Mouse (Mus musculus) ES-Bruce4 (cell line): Measurements from ENCODE around the gene Fxyd1.
A peak's percentile ranks its signal among the peaks of the same experiment; 100 is the strongest.

Experiments used
- CTCF ChIP-seq: IDR thresholded peaks from one replicate; pipeline ENCODE4 v1.8.1; 2011; ENCODE audit warnings: low read depth, low read length
- EP300 ChIP-seq: IDR thresholded peaks from 2 replicates; pipeline ENCODE4 v1.6.1; 2011; ENCODE audit warnings: low read depth, low read length; ENCODE audit not compliant: insufficient read depth
- POLR2A ChIP-seq: IDR thresholded peaks from one replicate; pipeline ENCODE4 v1.8.1; 2011; ENCODE audit warnings: low read length; ENCODE audit not compliant: insufficient read depth

GRCm38 (mm10) chr7:31094774-31095501, 37.9 kb upstream of the Fxyd1 start:
- peak; percentile 56 for TF ChIP-seq CTCF
- no peak for TF ChIP-seq POLR2A
- no peak for TF ChIP-seq EP300
